Mouse (Mus musculus): ENCODE data around the gene Ptprs.

DNA sequence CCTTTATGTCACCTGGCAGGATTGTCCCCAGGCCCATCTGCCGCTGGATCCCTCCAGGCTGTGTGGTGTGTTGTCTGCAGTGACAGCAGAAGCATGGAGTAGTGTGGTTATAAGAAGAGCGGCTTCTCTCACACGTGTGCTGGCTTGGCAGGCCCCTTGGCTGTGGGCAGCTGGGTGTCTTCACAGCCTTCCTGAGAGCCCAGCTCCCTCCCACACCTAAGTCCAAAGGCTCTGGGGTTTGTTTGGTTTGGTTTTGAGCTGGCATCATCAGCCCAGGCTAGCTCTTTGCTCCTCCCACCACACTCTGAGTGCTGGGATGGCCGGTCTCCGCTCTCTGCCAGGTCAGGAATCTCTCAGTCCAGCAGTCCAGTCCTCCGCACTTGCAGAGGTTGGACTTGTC is 83.0 kb downstream of the Ptprs start:
- TF ChIP-seq CTCF (conservative IDR thresholded peaks at IDR 0.05; ENCODE audit: low read length) = no peak
- TF ChIP-seq NANOG (IDR thresholded peaks at IDR 0.05; ENCODE audit: borderline replicate concordance, low read length) = no peak
- no peak for TF ChIP-seq POU5F1 (IDR thresholded peaks at IDR 0.05; ENCODE audit: borderline replicate concordance, low read length)
